Mouse (Mus musculus): ENCODE measurements around the gene Lrch1. TPM values are rescaled to one million over a fixed set of nuclear protein-coding genes. Genes with fewer than 3 reads are reported as not detected.

The Lrch1 gene
- polyA plus RNA-seq, 1 experiment from 2014 or later: 20.8 TPM

DNA sequence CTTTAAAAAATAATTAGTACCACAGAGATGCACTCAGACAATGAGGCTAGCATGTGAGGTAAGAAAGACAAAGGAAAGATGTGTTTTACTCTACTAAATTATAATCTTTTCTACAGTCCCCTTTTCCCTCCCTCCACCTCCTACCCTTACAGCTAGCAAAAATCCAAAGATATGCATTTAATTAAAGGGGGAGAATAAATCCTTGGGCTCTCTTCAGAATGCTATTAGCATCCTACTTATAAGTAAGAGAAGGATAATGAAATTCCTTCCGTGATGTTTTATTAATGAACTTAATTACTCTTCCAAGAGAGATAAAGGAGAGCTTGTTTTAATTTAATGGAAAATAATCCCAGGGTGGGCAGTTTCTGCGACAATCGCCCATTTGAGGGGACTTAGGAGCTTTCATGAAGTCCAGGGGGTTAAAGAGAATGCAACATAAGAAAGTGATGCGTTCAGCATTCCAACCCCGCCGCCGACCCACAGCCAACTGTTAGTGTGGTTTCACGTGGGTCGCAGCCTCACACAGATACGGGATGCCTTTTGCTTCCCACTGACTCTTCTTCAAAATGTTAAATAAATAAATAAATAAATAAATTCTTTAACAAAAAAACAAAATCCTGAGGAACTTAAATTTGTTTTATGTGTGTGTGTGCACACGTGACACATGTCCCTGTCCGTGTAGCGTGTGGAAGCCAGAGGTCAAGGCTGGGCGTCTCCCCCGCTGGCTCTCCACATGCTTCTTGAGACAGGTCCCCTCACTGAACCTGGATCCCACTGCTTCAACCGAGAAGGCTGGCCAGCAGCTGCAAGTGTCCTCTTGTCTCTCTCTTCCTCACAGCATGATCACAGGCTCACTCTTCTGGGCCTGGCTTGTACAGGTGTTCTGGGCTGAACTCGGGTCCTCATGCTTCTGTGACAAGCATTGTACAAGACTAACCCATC, 132.6 kb downstream of the Lrch1 start:
- H3K4me1 ChIP-seq: peaks cover 28% of the 10 kb centered on the region
- ATAC-seq (replicated peaks; ENCODE audit: low FRiP score): no peak
- H3K27ac ChIP-seq: no peak overlapping the region
- H3K27me3 ChIP-seq: no peaks in the 10 kb centered on the region
- WGBS: 80% methylated on average over 17 of the region's 17 CpGs
- H3K9me3 ChIP-seq (replicated peaks): no peaks in the 10 kb centered on the region
- no peak overlapping the region for H3K4me2 ChIP-seq
- no peak overlapping the region for H3K4me3 ChIP-seq (replicated peaks)
- H3K36me3 ChIP-seq: peaks cover 57% of the 10 kb centered on the region
- no peak overlapping the region for H3K9ac ChIP-seq

DNA sequence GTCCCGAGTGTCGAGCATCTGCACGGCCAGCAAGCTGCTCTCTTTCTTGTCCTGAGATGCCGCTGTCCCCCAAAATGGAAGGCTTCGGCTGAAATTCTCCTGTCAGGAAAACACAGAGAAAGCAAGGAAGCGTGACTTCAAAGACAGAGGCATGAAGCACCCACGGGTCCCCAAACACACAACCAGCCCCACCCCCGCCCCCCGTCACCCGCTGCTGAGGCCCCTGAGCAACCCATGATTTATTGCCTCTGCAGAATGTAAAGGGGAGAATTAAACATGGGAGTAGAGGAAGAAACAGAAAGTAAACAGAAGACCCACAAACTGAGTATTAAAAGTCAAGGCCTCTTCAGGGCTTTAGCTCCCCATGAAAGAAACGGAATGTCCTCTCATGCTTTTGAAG, 136.1 kb downstream of the Lrch1 start:
- 16% methylated on average over 11 of the region's 11 CpGs for WGBS
- Histone ChIP-seq H3K4me2 (peak overlapping the region; percentile 47), H3K27me3 (no peaks in the 10 kb centered on the region), H3K4me3 (replicated peaks) (peak overlapping the region; percentile 7; the same call in 1 of the 2 replicates), H3K9me3 (replicated peaks) (no peaks in the 10 kb centered on the region), H3K27ac (peak overlapping the region; percentile 74), H3K36me3 (peaks cover 68% of the 10 kb centered on the region), H3K9ac (no peak overlapping the region), H3K4me1 (peaks cover 28% of the 10 kb centered on the region)
- ATAC-seq (replicated peaks; ENCODE audit: low FRiP score): peak; percentile 63; the same call in 1 of the 2 replicates

GRCm38 (mm10) chr14:74801961-74802360, 145.7 kb downstream of the Lrch1 start:
- Histone ChIP-seq H3K4me1 (no peaks in the 10 kb centered on the region), H3K27ac (no peak overlapping the region), H3K4me3 (replicated peaks) (no peak overlapping the region), H3K4me2 (no peak overlapping the region), H3K9me3 (replicated peaks) (peaks cover 8% of the 10 kb centered on the region; the same call in 1 of the 2 replicates), H3K9ac (no peak overlapping the region), H3K27me3 (no peaks in the 10 kb centered on the region), H3K36me3 (peaks cover 84% of the 10 kb centered on the region)
- ATAC-seq (replicated peaks; ENCODE audit: low FRiP score): no peak
- WGBS: 72% methylated on average over 1 of the region's 1 CpGs

DNA sequence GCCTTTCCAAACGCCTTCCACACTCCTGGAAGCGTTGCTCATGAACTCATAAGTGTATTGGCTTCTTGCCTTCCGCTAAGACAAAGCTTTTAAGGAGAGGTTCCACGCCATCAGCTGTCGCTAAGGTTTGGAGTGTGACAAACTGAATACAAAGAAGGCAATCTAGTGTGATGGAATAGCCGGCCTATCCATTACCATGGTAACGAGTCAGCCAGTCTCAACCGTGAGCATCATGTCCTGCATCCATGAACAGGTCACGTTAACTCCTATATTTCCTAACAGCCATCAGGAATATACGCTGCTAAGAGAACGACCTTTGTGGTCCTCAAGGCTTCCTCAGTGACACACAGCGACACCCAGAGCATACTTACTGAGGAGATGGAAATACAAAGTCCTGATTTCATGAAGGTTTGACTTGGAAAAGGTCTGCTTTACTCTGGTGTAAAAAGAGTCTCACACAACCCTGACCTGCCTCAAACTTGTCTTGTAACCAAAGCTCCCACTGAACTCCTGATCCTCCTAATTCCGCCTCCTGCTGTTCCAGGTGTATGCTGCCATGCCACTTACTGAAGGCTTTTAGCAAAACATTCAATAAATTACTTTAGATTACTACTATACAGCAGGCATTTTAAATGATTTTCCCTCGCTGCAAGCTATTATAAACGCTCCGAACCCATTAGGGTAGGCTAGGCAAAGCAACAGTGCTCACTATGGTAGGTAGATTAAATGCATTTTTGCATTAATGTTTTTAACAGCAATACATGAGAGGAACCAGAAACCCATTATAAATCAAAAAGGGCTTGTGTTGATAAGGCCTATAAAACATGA, 149.4 kb downstream of the Lrch1 start:
- Histone ChIP-seq H3K4me1 (no peaks in the 10 kb centered on the region), H3K27me3 (no peaks in the 10 kb centered on the region), H3K4me2 (no peak overlapping the region), H3K27ac (no peak overlapping the region), H3K9me3 (replicated peaks) (peaks cover 8% of the 10 kb centered on the region; the same call in 1 of the 2 replicates), H3K4me3 (replicated peaks) (no peak overlapping the region), H3K9ac (no peak overlapping the region), H3K36me3 (peaks cover 83% of the 10 kb centered on the region)
- ATAC-seq (replicated peaks; ENCODE audit: low FRiP score): no peak
- WGBS: 88% methylated on average over 16 of the region's 16 CpGs

GRCm38 (mm10) chr14:74797386-74798062, 150.2 kb downstream of the Lrch1 start:
- no peak for ATAC-seq (replicated peaks; ENCODE audit: low FRiP score)
- Histone ChIP-seq H3K4me1 (no peaks in the 10 kb centered on the region), H3K36me3 (peaks cover 83% of the 10 kb centered on the region), H3K27me3 (no peaks in the 10 kb centered on the region), H3K9me3 (replicated peaks) (peaks cover 8% of the 10 kb centered on the region; the same call in 1 of the 2 replicates), H3K4me3 (replicated peaks) (no peak overlapping the region), H3K9ac (no peak overlapping the region), H3K4me2 (no peak overlapping the region), H3K27ac (no peak overlapping the region)
- WGBS: 68% methylated on average over 10 of the region's 10 CpGs

DNA sequence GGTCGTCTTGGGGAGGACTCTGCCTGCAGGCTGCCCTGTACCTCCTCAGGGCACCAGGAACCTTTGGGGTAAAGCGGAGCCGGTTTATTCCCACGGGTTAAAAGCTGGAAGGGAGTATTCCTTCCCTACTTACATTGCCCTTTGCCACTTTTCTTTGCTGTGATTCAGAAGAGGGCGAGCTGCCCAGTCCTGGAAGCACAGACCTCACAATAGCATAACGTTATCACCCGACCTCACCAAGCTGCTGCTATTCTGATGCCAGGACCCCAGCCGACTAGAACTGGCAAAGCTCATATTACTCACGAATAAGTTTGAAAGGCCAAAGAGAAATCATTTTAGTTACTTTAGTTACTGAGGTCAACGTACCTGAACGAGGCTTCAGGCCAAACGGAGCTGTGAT, 152.7 kb downstream of the Lrch1 start:
- no peak for ATAC-seq (replicated peaks; ENCODE audit: low FRiP score)
- Histone ChIP-seq H3K36me3 (peaks cover 63% of the 10 kb centered on the region), H3K27me3 (no peaks in the 10 kb centered on the region), H3K9me3 (replicated peaks) (no peaks in the 10 kb centered on the region), H3K4me1 (peaks cover 3% of the 10 kb centered on the region; the same call in 1 of the 2 replicates), H3K27ac (no peak overlapping the region), H3K4me3 (replicated peaks) (no peak overlapping the region), H3K4me2 (no peak overlapping the region), H3K9ac (no peak overlapping the region)
- WGBS: 53% methylated on average over 12 of the region's 12 CpGs

DNA sequence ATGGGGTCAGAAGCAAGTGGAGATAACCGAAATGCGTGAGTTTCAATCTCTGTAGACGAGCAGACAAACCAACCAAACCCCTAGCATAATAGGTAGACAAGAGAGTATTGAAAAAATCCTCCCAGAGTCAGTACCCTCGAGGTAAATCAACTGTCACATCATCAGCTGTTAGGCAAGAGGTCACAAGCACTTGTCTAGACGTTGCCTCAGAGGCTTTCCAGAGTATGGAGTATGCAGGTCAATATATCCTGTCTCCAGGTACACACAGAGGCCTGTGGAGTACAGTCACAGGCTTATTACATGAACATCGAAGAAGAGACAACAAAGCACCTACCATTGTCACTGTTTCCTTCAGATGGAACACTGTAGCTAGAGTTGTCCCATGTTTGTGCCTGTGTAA, 154.9 kb downstream of the Lrch1 start:
- Histone ChIP-seq H3K27ac (no peak overlapping the region), H3K36me3 (peaks cover 48% of the 10 kb centered on the region), H3K4me3 (replicated peaks) (no peak overlapping the region), H3K9ac (no peak overlapping the region), H3K4me1 (peaks cover 12% of the 10 kb centered on the region), H3K9me3 (replicated peaks) (no peaks in the 10 kb centered on the region), H3K27me3 (no peaks in the 10 kb centered on the region), H3K4me2 (no peak overlapping the region)
- WGBS: 84% methylated on average over 6 of the region's 6 CpGs
- ATAC-seq (replicated peaks; ENCODE audit: low FRiP score): no peak

DNA sequence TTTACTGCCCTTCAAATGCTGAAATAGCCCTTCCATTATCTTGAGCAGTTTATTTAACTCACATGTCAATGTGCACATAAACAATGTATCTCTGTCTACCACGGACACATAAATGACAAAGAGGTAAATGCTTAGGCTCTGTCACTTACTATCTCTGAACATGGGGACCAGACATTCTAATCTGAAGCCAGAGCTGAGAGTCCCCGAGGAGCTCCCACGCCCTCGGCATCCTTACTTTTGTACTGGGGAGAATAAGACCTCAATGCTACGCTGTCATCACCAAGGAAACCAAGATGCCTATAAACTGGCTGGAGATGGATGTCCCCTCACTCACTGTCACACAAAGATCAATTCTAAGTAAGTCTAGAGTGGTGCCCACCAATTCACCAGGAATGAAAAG, 157.1 kb downstream of the Lrch1 start:
- H3K9me3 ChIP-seq (replicated peaks): no peaks in the 10 kb centered on the region
- no peaks in the 10 kb centered on the region for H3K27me3 ChIP-seq
- H3K36me3 ChIP-seq: peaks cover 42% of the 10 kb centered on the region
- ATAC-seq (replicated peaks; ENCODE audit: low FRiP score): no peak
- 74% methylated on average over 5 of the region's 5 CpGs for WGBS
- H3K4me2 ChIP-seq: no peak overlapping the region
- H3K27ac ChIP-seq: no peak overlapping the region
- H3K4me3 ChIP-seq (replicated peaks): no peak overlapping the region
- H3K9ac ChIP-seq: no peak overlapping the region
- peaks cover 12% of the 10 kb centered on the region for H3K4me1 ChIP-seq

GRCm38 (mm10) chr14:74788766-74789165, 158.9 kb downstream of the Lrch1 start:
- Histone ChIP-seq H3K36me3 (peaks cover 39% of the 10 kb centered on the region), H3K27ac (no peak overlapping the region), H3K4me2 (no peak overlapping the region), H3K4me1 (peaks cover 12% of the 10 kb centered on the region), H3K9me3 (replicated peaks) (no peaks in the 10 kb centered on the region), H3K4me3 (replicated peaks) (no peak overlapping the region), H3K27me3 (no peaks in the 10 kb centered on the region), H3K9ac (no peak overlapping the region)
- 76% methylated on average over 8 of the region's 8 CpGs for WGBS
- no peak for ATAC-seq (replicated peaks; ENCODE audit: low FRiP score)

- no peak for ATAC-seq (replicated peaks; ENCODE audit: low FRiP score)
- H3K4me2 ChIP-seq: no peak overlapping the region
- H3K36me3 ChIP-seq: peaks cover 36% of the 10 kb centered on the region
- WGBS: 74% methylated on average over 3 of the region's 3 CpGs
- H3K4me1 ChIP-seq: peaks cover 12% of the 10 kb centered on the region
- H3K9ac ChIP-seq: no peak overlapping the region
- no peak overlapping the region for H3K27ac ChIP-seq
- no peaks in the 10 kb centered on the region for H3K9me3 ChIP-seq (replicated peaks)
- no peaks in the 10 kb centered on the region for H3K27me3 ChIP-seq
- H3K4me3 ChIP-seq (replicated peaks): no peak overlapping the region
Observed at GRCm38 (mm10) chr14:74787717-74788116, 160.0 kb downstream of the Lrch1 start.

DNA sequence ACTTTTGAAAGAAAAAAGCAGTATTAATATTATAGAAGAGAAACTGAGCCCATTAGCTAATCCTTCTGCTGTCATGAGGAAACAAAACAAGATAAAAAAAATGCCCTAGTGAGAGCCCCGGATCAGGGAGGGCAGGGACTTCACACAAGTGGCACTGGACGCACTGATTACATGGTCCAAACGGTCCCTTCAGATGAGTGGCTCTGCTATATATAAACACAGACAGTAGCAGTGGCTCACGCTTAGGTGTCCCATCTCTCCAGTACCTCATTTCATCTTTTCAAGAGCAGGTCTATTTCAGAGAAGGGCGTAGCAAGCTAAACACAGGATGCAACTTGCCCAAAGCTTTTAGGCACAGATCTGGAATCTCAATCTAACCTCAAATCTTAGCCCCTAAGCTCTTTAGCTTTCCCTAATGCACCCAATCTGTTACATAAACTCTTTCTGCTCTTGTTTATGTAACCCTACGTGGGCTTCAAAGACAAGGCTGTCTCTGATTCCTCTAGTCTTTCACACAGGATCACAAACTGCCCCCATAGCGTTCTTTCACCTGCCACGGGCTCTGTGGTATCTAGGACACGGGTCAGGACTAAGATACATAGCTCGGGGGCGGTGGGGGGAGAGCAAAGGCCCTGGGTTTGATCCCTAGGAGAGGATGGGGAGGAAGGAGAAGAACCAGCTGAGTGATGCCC, 163.3 kb downstream of the Lrch1 start:
- Histone ChIP-seq H3K9me3 (replicated peaks) (no peaks in the 10 kb centered on the region), H3K9ac (no peak overlapping the region), H3K4me3 (replicated peaks) (no peak overlapping the region), H3K36me3 (peaks cover 34% of the 10 kb centered on the region), H3K4me1 (peaks cover 4% of the 10 kb centered on the region), H3K4me2 (no peak overlapping the region), H3K27me3 (no peaks in the 10 kb centered on the region), H3K27ac (no peak overlapping the region)
- no peak for ATAC-seq (replicated peaks; ENCODE audit: low FRiP score)
- 84% methylated on average over 11 of the region's 11 CpGs for WGBS
